Mouse (Mus musculus): Measurements from ENCODE around the gene Hk3. TPM values are rescaled to one million over a fixed set of nuclear protein-coding genes. Genes with fewer than 3 reads are reported as not detected.
A peak's percentile ranks its signal among the peaks of the same experiment; 100 is the strongest.

Hk3 gene
- polyA plus RNA-seq (2015; fragmentation: Nextera tagmentation; extraction: Ambion mirVana), result 0.95 and 1.3 TPM in 2 replicates

- 78% methylated on average over 13 of the region's 13 CpGs for WGBS
- no peak for ATAC-seq (ENCODE audit: low read depth)
- Histone ChIP-seq H3K4me1 (replicated peaks; ENCODE audit: control insufficient read depth, insufficient read depth, low read length) (no peaks in the 10 kb centered on the region), H3K4me3 (ENCODE audit: low read length) (no peak within 1 kb of the TSS), H3K27ac (ENCODE audit: low read length) (no peak within 1 kb of the TSS), H3K9ac (ENCODE audit: low read length) (no peak within 1 kb of the TSS), H3K36me3 (ENCODE audit: control insufficient read depth, insufficient read depth, low read length) (no peaks in the 10 kb centered on the region), H3K27me3 (ENCODE audit: control insufficient read depth, insufficient read depth, low read depth, low read length) (no peaks in the 10 kb centered on the region), H3K4me2 (ENCODE audit: low read depth, low read length) (no peak within 1 kb of the TSS), H3K9me3 (ENCODE audit: control insufficient read depth, low read length) (no peaks in the 10 kb centered on the region)
Observed at GRCm38 (mm10) chr13:55021194-55021779, at the start of gene Hk3. Gene Hk3, minus strand, starts transcription at chr13:55021385.

- Histone ChIP-seq H3K27me3 (ENCODE audit: control insufficient read depth, insufficient read depth, low read depth, low read length) (no peaks in the 10 kb centered on the region), H3K27ac (ENCODE audit: low read length) (no peak overlapping the region), H3K4me3 (ENCODE audit: low read length) (no peak overlapping the region), H3K4me1 (replicated peaks; ENCODE audit: control insufficient read depth, insufficient read depth, low read length) (no peaks in the 10 kb centered on the region), H3K4me2 (ENCODE audit: low read depth, low read length) (no peak overlapping the region), H3K9ac (ENCODE audit: low read length) (no peak overlapping the region), H3K36me3 (ENCODE audit: control insufficient read depth, insufficient read depth, low read length) (no peaks in the 10 kb centered on the region), H3K9me3 (ENCODE audit: control insufficient read depth, low read length) (no peaks in the 10 kb centered on the region)
- WGBS, result 45% methylated on average over 7 of the region's 7 CpGs
- ATAC-seq (ENCODE audit: low read depth), result peak; percentile 47; the same call in 1 of the 2 replicates
Observed at GRCm38 (mm10) chr13:55069719-55070118, 48.5 kb upstream of the Hk3 start.

- 60% methylated on average over 2 of the region's 2 CpGs for WGBS
- H3K9me3 ChIP-seq (ENCODE audit: control insufficient read depth, low read length), result no peaks in the 10 kb centered on the region
- no peak overlapping the region for H3K27ac ChIP-seq (ENCODE audit: low read length)
- H3K4me2 ChIP-seq (ENCODE audit: low read depth, low read length), result no peak overlapping the region
- no peaks in the 10 kb centered on the region for H3K4me1 ChIP-seq (replicated peaks; ENCODE audit: control insufficient read depth, insufficient read depth, low read length)
- H3K4me3 ChIP-seq (ENCODE audit: low read length), result no peak overlapping the region
- H3K27me3 ChIP-seq (ENCODE audit: control insufficient read depth, insufficient read depth, low read depth, low read length), result no peaks in the 10 kb centered on the region
- no peak for ATAC-seq (ENCODE audit: low read depth)
- no peak overlapping the region for H3K9ac ChIP-seq (ENCODE audit: low read length)
- no peaks in the 10 kb centered on the region for H3K36me3 ChIP-seq (ENCODE audit: control insufficient read depth, insufficient read depth, low read length)
Observed at GRCm38 (mm10) chr13:55063276-55063675, 42.1 kb upstream of the Hk3 start.

GRCm38 (mm10) chr13:55058042-55058441 is 36.9 kb upstream of the Hk3 start:
- Histone ChIP-seq H3K27me3 (ENCODE audit: control insufficient read depth, insufficient read depth, low read depth, low read length) (no peaks in the 10 kb centered on the region), H3K4me3 (ENCODE audit: low read length) (no peak overlapping the region), H3K27ac (ENCODE audit: low read length) (no peak overlapping the region), H3K4me2 (ENCODE audit: low read depth, low read length) (no peak overlapping the region), H3K4me1 (replicated peaks; ENCODE audit: control insufficient read depth, insufficient read depth, low read length) (no peaks in the 10 kb centered on the region), H3K9me3 (ENCODE audit: control insufficient read depth, low read length) (no peaks in the 10 kb centered on the region), H3K36me3 (ENCODE audit: control insufficient read depth, insufficient read depth, low read length) (0 out of 2 replicates have a peak, but pooled peaks cover 3% of the 10 kb centered on the region), H3K9ac (ENCODE audit: low read length) (no peak overlapping the region)
- 96% methylated on average over 2 of the region's 2 CpGs for WGBS
- ATAC-seq (ENCODE audit: low read depth), result no peak

- no peak overlapping the region for H3K4me3 ChIP-seq (ENCODE audit: low read length)
- no peaks in the 10 kb centered on the region for H3K4me1 ChIP-seq (replicated peaks; ENCODE audit: control insufficient read depth, insufficient read depth, low read length)
- WGBS, result 82% methylated on average over 3 of the region's 3 CpGs
- no peak for ATAC-seq (ENCODE audit: low read depth)
- H3K27me3 ChIP-seq (ENCODE audit: control insufficient read depth, insufficient read depth, low read depth, low read length), result no peaks in the 10 kb centered on the region
- H3K36me3 ChIP-seq (ENCODE audit: control insufficient read depth, insufficient read depth, low read length), result 0 out of 2 replicates have a peak, but pooled peaks cover 2% of the 10 kb centered on the region
- no peak overlapping the region for H3K4me2 ChIP-seq (ENCODE audit: low read depth, low read length)
- no peak overlapping the region for H3K9ac ChIP-seq (ENCODE audit: low read length)
- no peaks in the 10 kb centered on the region for H3K9me3 ChIP-seq (ENCODE audit: control insufficient read depth, low read length)
- no peak overlapping the region for H3K27ac ChIP-seq (ENCODE audit: low read length)
Observed at GRCm38 (mm10) chr13:55047706-55048105, 26.5 kb upstream of the Hk3 start.

GRCm38 (mm10) chr13:55040016-55040415 is 18.8 kb upstream of the Hk3 start:
- ATAC-seq (ENCODE audit: low read depth), result no peak
- Histone ChIP-seq H3K36me3 (ENCODE audit: control insufficient read depth, insufficient read depth, low read length) (peaks cover 6% of the 10 kb centered on the region), H3K4me1 (replicated peaks; ENCODE audit: control insufficient read depth, insufficient read depth, low read length) (no peaks in the 10 kb centered on the region), H3K27me3 (ENCODE audit: control insufficient read depth, insufficient read depth, low read depth, low read length) (no peaks in the 10 kb centered on the region), H3K27ac (ENCODE audit: low read length) (no peak overlapping the region), H3K9me3 (ENCODE audit: control insufficient read depth, low read length) (no peaks in the 10 kb centered on the region), H3K9ac (ENCODE audit: low read length) (no peak overlapping the region), H3K4me3 (ENCODE audit: low read length) (no peak overlapping the region), H3K4me2 (ENCODE audit: low read depth, low read length) (no peak overlapping the region)
- WGBS, result 89% methylated on average over 2 of the region's 2 CpGs

- WGBS, result 85% methylated on average over 2 of the region's 2 CpGs
- Histone ChIP-seq H3K4me2 (ENCODE audit: low read depth, low read length) (no peak overlapping the region), H3K36me3 (ENCODE audit: control insufficient read depth, insufficient read depth, low read length) (peaks cover 7% of the 10 kb centered on the region; the same call in 1 of the 2 replicates), H3K4me3 (ENCODE audit: low read length) (no peak overlapping the region), H3K4me1 (replicated peaks; ENCODE audit: control insufficient read depth, insufficient read depth, low read length) (no peaks in the 10 kb centered on the region), H3K9ac (ENCODE audit: low read length) (no peak overlapping the region), H3K27me3 (ENCODE audit: control insufficient read depth, insufficient read depth, low read depth, low read length) (no peaks in the 10 kb centered on the region), H3K9me3 (ENCODE audit: control insufficient read depth, low read length) (no peaks in the 10 kb centered on the region), H3K27ac (ENCODE audit: low read length) (no peak overlapping the region)
- ATAC-seq (ENCODE audit: low read depth), result no peak
Observed at GRCm38 (mm10) chr13:55024215-55024614, 3.0 kb upstream of the Hk3 start.

- Histone ChIP-seq H3K4me3 (ENCODE audit: low read length) (0 out of 2 replicates have a peak overlapping the region, but pooled peaks have one; percentile 2), H3K4me1 (replicated peaks; ENCODE audit: control insufficient read depth, insufficient read depth, low read length) (no peaks in the 10 kb centered on the region), H3K27ac (ENCODE audit: low read length) (no peak overlapping the region), H3K4me2 (ENCODE audit: low read depth, low read length) (0 out of 2 replicates have a peak overlapping the region, but pooled peaks have one; percentile 11), H3K27me3 (ENCODE audit: control insufficient read depth, insufficient read depth, low read depth, low read length) (no peaks in the 10 kb centered on the region), H3K9ac (ENCODE audit: low read length) (no peak overlapping the region), H3K9me3 (ENCODE audit: control insufficient read depth, low read length) (no peaks in the 10 kb centered on the region), H3K36me3 (ENCODE audit: control insufficient read depth, insufficient read depth, low read length) (peaks cover under 1% of the 10 kb centered on the region; the same call in 1 of the 2 replicates)
- WGBS, result 55% methylated on average over 9 of the region's 9 CpGs
- no peak for ATAC-seq (ENCODE audit: low read depth)
Observed at GRCm38 (mm10) chr13:55022715-55023114, 1.5 kb upstream of the Hk3 start.

GRCm38 (mm10) chr13:55022256-55022655 is 1.1 kb upstream of the Hk3 start:
- Histone ChIP-seq H3K9me3 (ENCODE audit: control insufficient read depth, low read length) (no peaks in the 10 kb centered on the region), H3K27me3 (ENCODE audit: control insufficient read depth, insufficient read depth, low read depth, low read length) (no peaks in the 10 kb centered on the region), H3K36me3 (ENCODE audit: control insufficient read depth, insufficient read depth, low read length) (no peaks in the 10 kb centered on the region), H3K4me3 (ENCODE audit: low read length) (no peak overlapping the region), H3K27ac (ENCODE audit: low read length) (no peak overlapping the region), H3K4me1 (replicated peaks; ENCODE audit: control insufficient read depth, insufficient read depth, low read length) (no peaks in the 10 kb centered on the region), H3K4me2 (ENCODE audit: low read depth, low read length) (no peak overlapping the region), H3K9ac (ENCODE audit: low read length) (no peak overlapping the region)
- ATAC-seq (ENCODE audit: low read depth), result no peak
- WGBS, result 68% methylated on average over 4 of the region's 4 CpGs

Measured in lung, embryonic 16.5 days (tissue).